Mouse (Mus musculus): Measurements from ENCODE around the gene Tspan14.

Tspan14 gene

GRCm38 (mm10) chr14:40968051-40968450 lies 1.4 kb upstream of the Tspan14 start:
- DNase-seq, result no peak

DNA sequence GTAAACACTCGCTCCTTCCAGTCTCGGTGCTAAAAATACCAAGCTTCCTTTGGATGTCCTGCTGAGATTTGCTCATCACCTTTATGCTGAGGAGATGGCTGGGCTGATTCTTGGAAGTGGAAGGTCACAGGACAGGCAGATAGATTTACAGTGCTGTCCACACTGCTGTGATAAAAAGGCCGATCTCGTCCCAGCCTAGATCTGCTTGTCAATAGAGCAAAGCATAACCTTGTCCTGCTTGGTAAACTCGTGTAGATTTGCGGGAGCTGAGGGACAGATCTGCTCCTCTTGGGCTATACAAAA lies 942 bp upstream of the Tspan14 start:
- DNase-seq, result no peak

GRCm38 (mm10) chr14:40966862-40967597 lies 423 bp upstream of the Tspan14 start:
- DNase-seq, result peak; percentile 98

- no peak for DNase-seq
These were observed 875 bp downstream of the Tspan14 start for GRCm38 (mm10) chr14:40965507-40966356.

- DNase-seq, result no peak
These were observed 1.7 kb downstream of the Tspan14 start for GRCm38 (mm10) chr14:40964881-40965280.

GRCm38 (mm10) chr14:40964214-40964610 lies 2.4 kb downstream of the Tspan14 start:
- no peak for DNase-seq

GRCm38 (mm10) chr14:40963501-40964213 lies 3.0 kb downstream of the Tspan14 start:
- DNase-seq, result no peak

- DNase-seq, result no peak
These were observed 4.0 kb downstream of the Tspan14 start for GRCm38 (mm10) chr14:40962365-40963290.

DNA sequence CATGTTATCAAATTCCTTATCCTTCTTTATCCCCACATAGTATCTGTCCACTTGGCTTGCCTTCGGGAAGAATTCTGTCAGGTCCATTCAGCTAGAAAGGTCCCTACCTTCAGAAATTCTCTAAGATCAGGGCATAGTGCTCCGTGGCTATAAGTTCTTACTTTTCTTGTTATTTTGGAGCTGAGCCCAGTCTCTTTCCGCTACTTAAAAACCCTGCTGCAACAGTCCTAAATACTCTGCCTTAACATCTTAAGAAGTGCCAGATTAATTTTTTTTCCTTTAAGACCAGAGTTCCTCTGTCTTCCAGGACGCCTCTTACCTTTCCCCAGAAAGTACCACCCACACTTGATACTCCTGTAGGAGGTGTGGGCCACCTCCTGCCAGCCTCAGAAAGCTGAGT lies 6.4 kb downstream of the Tspan14 start:
- DNase-seq, result no peak

- no peak for DNase-seq
These were observed 7.0 kb downstream of the Tspan14 start for GRCm38 (mm10) chr14:40959586-40959985.

GRCm38 (mm10) chr14:40958986-40959381 lies 7.6 kb downstream of the Tspan14 start:
- no peak for DNase-seq

GRCm38 (mm10) chr14:40958083-40958985 lies 8.3 kb downstream of the Tspan14 start:
- no peak for DNase-seq

GRCm38 (mm10) chr14:40957607-40958006 lies 9.0 kb downstream of the Tspan14 start:
- peak; percentile 81 for DNase-seq

GRCm38 (mm10) chr14:40956252-40957146 lies 10.1 kb downstream of the Tspan14 start:
- DNase-seq, result peak; percentile 89

- DNase-seq, result peak; percentile 55
These were observed 10.9 kb downstream of the Tspan14 start for GRCm38 (mm10) chr14:40955596-40956251.

- no peak for DNase-seq
These were observed 11.5 kb downstream of the Tspan14 start for GRCm38 (mm10) chr14:40955146-40955545.

DNA sequence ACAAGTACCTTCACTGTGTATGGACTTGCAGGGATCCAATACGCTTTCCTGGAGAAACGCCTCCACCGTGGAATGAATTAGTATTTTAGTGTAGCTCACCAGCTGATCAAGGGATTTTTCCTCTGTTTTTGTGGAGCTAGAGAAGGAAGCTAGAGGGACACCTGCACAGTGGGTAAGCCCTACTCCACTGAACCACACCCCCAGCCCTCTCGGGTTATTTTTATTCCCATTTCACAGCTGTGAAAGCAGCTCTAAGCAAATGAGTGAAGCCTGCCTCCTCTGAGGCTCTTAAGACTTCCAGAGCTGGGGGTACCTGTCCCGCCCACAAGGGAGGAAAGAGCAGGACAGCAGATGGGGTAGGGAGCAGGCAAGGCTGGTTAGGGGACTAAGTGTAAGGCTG lies 13.2 kb downstream of the Tspan14 start:
- no peak for DNase-seq

DNA sequence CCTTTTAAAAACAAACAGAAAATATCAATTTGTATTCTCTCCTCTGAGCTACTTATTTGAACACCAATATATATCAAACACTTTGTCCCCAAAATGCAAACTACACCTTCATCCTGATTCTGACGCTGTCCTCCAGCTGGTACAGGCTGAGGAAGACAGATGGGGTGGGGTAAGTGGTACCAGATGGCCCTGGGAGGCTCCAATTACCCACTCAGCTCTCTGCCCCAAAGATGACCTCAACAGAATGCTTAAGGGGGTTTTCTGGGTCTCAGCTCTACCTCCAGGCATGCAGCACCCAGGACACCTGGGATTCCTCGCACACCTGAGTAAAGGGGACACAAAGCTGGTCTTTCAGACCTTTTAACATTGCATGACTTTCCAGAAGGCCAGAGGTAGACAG lies 13.9 kb downstream of the Tspan14 start:
- peak; percentile 71 for DNase-seq

DNA sequence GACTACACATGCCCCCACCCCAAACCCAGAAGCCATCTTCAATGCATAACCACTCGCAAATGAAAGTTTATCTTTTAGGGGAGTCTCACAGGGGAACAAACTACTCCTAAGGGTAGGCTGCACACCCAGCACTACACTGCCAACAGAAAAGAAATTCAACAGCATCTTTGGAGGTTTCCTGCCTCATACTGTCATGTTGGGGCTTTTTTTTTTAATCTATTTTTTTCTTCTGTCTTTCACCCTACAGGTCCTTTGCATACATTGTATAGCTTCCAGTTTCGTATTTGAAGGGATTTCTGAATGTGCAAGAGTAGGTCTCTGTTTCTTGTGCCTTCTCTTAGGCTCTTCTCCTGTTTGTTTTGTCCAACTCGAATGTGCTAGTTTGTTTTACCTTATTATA lies 14.3 kb downstream of the Tspan14 start:
- no peak for DNase-seq

All from embryo, embryonic 11 days (tissue).